Mouse (Mus musculus) neutrophil, adult 59 days (primary cell): Measurements from ENCODE around the gene Wars. TPM values are rescaled to one million over a fixed set of nuclear protein-coding genes. Genes with fewer than 3 reads are reported as not detected.

Experiments
- total RNA-seq, 2 experiments: library from RNA; stranded (reverse); gene quantifications; 1 replicate in 1 of 2; 2 replicates in 1 of 2; pipeline ENCODE4 v1.2.4; 2023

The Wars gene
- 10 to 100 TPM; 22.0 to 22.5 TPM for total RNA-seq

DNA sequence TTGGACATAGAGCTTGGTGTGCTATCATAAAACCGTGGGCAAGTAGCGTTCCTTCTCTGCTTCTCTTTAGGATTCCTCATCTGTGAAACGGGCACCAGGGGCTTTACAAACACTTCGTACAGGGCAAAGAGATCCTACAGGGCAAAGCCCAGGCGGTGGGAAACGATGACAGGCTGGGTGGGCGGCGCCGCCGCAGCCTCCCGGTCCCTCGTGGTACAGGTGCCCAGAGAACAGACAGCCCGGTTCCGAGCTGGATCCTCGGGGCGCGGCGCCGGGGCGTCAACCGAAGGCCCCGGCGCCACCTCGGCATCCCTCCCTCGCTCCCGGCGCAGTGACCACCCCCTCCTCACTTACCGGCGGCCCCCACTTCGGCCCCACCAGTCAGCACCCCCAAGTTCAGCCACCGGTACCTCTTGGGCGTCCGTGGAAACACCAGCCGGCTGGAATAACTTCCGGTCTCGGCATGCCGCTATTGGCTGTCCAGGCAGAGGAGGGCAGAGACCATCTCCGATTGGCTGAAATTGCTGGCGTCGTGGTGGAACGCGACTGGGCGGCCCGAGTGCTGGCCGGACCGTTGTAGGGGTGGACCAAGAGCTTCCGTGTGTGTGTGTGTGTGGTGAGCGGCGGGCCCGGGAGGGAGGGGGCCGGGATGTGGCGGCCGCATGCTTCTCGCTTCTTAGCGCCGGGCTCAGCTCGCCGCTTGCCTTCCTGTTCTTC lies at the start of gene Wars:
TSS of gene Wars (minus strand) at position 460 of the 717 bp plus-strand sequence.

DNA sequence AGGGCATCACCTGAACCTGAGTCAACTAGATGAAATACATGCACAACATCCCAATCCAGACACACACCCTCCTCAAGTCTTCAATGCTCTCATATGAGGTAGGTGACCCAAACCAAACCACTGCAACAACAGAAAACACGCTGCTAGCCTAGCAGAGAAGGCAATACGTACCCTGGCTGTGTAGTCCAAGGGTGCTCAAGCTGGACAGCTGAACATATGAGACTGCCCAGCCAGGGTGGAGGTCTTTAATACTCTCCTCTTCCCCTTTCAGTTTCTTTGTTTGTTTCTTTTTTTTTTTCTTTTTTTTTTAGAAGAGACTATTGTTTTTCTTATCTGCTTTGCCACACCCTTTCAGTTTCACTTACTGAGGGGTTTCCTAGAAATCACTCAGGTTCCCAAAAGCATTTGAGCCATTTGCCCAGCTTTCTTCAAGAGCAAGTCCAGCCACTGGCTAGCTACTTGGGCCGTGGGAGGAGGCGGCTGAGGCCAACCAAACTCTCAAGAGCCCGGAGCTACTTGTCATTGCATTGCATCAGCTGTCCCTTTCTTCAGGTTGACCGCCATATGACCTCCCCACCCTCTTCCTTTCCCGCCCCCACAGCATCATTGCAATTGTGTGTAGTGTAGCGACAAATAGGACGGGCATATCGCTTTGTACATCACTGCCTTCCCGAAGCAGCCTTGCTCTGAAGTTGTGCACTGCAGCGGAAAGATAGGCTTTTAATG lies 822 bp downstream of the Wars start, which contains the start of gene Wdr25:
TSS of gene Wdr25 (plus strand) at position 643 of the 726 bp plus-strand sequence.

DNA sequence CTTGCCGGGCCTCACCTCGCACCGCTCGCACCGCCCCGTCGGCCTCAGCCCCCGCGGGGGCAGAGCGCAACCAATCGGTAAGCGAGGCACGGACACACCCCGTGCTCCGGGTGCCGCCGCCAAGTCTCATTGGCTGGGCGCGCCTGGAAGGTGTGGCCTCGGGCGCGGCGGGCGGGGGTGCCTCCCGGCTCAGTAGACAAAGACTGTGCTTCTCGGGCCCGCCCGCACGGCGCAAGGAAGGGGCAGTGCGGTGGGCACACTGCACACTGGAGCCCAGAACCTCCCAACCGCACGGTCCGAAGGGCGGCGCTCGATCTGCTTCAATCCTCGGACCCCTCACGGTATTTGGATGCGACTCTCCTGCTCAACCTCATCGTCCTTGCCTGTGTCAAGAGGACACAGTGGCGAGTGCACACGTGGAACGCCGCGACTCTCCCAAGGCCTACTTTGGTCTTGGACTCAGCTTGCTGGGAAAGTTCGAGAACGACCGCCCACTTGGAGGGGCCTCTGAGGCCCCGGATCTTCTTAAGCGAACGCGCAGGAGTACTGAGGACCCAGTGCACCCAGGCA lies 58.0 kb downstream of the Wars start, which contains the start of the genes Slc25a29 and Slc25a47:
TSS of gene Slc25a29 (minus strand) at position 44 of the 570 bp plus-strand sequence.
TSS of gene Slc25a47 (plus strand) at position 207 of the 570 bp plus-strand sequence.

Other genes starting within 250 kb of the Wars start
- not detected for gene Degs2, start 191.9 kb downstream of the Wars start, total RNA-seq
- gene Yy1, start 101.2 kb downstream of the Wars start, total RNA-seq: 10 to 100 TPM; 60.6 to 66.7 TPM
- gene Slc25a29, start 58.3 kb downstream of the Wars start, total RNA-seq: 1 to 10 TPM; 2.6 to 3.2 TPM
- 1 to 10 TPM; 1.1 to 2.1 TPM for gene Slc25a47, start 58.1 kb downstream of the Wars start, total RNA-seq
- gene Wdr25, start 543 bp downstream of the Wars start, total RNA-seq: 1 to 10 TPM; 5.6 to 6.1 TPM
- not detected for gene Begain, start 174.0 kb upstream of the Wars start, total RNA-seq